ENCODE assay signal across 10 mouse cellular contexts in genomic region chr7:134287570-134288222, GRCm38 (mm10). TPM values are rescaled to one million over a fixed set of nuclear protein-coding genes. Genes with fewer than 3 reads are reported as not detected.
DNase-seq lines count a peak whose midpoint lies in the region; ATAC-seq and TF ChIP-seq lines count a peak whose summit lies in the region.
"Had no signal": no experiment of that assay in that cellular context is flagged by ENCODE, and none has a peak within 500 bp of the region (broad histone marks: within the 10 kb centered on the region; RNA-seq: fewer than 3 reads in every experiment).

No protein-coding gene starts in this region.

- TF ChIP-seq CTCF in C2C12 (IDR thresholded peaks at IDR 0.05; ENCODE audit: control insufficient read depth, insufficient read depth, insufficient read length), result no peak

- H3K4me1 ChIP-seq in heart, embryonic 14.5 days (ENCODE audit: control insufficient read depth in 2 of 2, insufficient read depth in 2 of 2, low read length in 2 of 2), result peaks cover 8 to 10% of the 10 kb centered on the region in 2 experiments; a peak in 3 of 4 replicates
- H3K4me1 ChIP-seq in limb, embryonic 15.5 days, result peaks cover 32% of the 10 kb centered on the region
- H3K4me1 ChIP-seq: liver, embryonic 15.5 days had no signal

- DNase-seq in 3T3-L1 (ENCODE audit: low read depth, low spot score), result peak; percentile 93
- no peak for DNase-seq in cerebellum, adult 18-20 months
- no peak for DNase-seq in gastrocnemius, postnatal 14 days
- no peak for DNase-seq in testis, postnatal 10 days (ENCODE audit: low spot score)
- DNase-seq: right cerebral cortex, postnatal 14 days had no signal

- no peak overlapping the region for H3K9ac ChIP-seq in heart, embryonic 14.5 days (ENCODE audit: low read length)
- no peak overlapping the region for H3K9ac ChIP-seq in limb, embryonic 15.5 days
- H3K9ac ChIP-seq: liver, embryonic 15.5 days had no signal

- ATAC-seq in heart, embryonic 14.5 days (ENCODE audit: insufficient number of reproducible peaks, insufficient read depth, low FRiP score, low read depth), result peak; percentile 79
- no peak for ATAC-seq in limb, embryonic 15.5 days (ENCODE audit: insufficient number of reproducible peaks, low FRiP score, low TSS enrichment, low read depth)

- intact Hi-C loops in gastrocnemius, postnatal 14 days (cut with DNase I; ENCODE audit: low total_unique reads), result no loop called here

- H3ac ChIP-seq in C2C12 (ENCODE audit: control insufficient read depth, insufficient read length, low read depth), result no peak overlapping the region

- no peaks in the 10 kb centered on the region for H3K36me3 ChIP-seq in C2C12 (ENCODE audit: control insufficient read depth, insufficient read depth)
- H3K36me3 ChIP-seq in heart, embryonic 14.5 days (ENCODE audit: control insufficient read depth, insufficient read depth, low read length), result no peaks in the 10 kb centered on the region
- H3K36me3 ChIP-seq in limb, embryonic 15.5 days, result no peaks in the 10 kb centered on the region
- H3K36me3 ChIP-seq: liver, embryonic 15.5 days had no signal

- H3K79me2 ChIP-seq in C2C12 (ENCODE audit: control insufficient read depth, insufficient read depth), result no peaks in the 10 kb centered on the region

- H3K79me3 ChIP-seq in C2C12 (ENCODE audit: low read depth), result no peaks in the 10 kb centered on the region

- H3K9me3 ChIP-seq in heart, embryonic 14.5 days (ENCODE audit: control insufficient read depth, low read length), result no peaks in the 10 kb centered on the region
- H3K9me3 ChIP-seq in limb, embryonic 15.5 days, result no peaks in the 10 kb centered on the region
- H3K9me3 ChIP-seq: liver, embryonic 15.5 days had no signal

- 31% methylated on average over 6 of the region's 6 CpGs for WGBS in heart, embryonic 14.5 days
- WGBS in limb, embryonic 15.5 days, result 31% methylated on average over 6 of the region's 6 CpGs

- H3K27me3 ChIP-seq in C2C12 (ENCODE audit: control insufficient read depth, insufficient read depth, insufficient read length), result no peaks in the 10 kb centered on the region
- H3K27me3 ChIP-seq in heart, embryonic 14.5 days (ENCODE audit: control insufficient read depth, insufficient read depth, low read length), result no peaks in the 10 kb centered on the region
- H3K27me3 ChIP-seq in limb, embryonic 15.5 days, result no peaks in the 10 kb centered on the region
- H3K27me3 ChIP-seq: liver, embryonic 15.5 days had no signal

- no peak overlapping the region for H3K4me2 ChIP-seq in heart, embryonic 14.5 days (ENCODE audit: low read length)
- no peak overlapping the region for H3K4me2 ChIP-seq in limb, embryonic 15.5 days
- H3K4me2 ChIP-seq: liver, embryonic 15.5 days had no signal

- peak overlapping the region; percentile 15 to 41; a peak in 1 of 4 replicates for H3K27ac ChIP-seq in heart, embryonic 14.5 days (replicated peaks in 1 of 2; ENCODE audit: control insufficient read depth in 1 of 2, insufficient read depth in 1 of 2, low read depth in 2 of 2, low read length in 2 of 2)
- 0 out of 2 replicates have a peak overlapping the region, but pooled peaks have one; percentile 14 for H3K27ac ChIP-seq in limb, embryonic 15.5 days
- H3K27ac ChIP-seq: heart, adult 2 months; liver, embryonic 15.5 days had no signal

- no peak overlapping the region for H3K4me3 ChIP-seq in C2C12 (ENCODE audit: insufficient read depth, poor library complexity, severe bottlenecking)
- H3K4me3 ChIP-seq in heart, embryonic 14.5 days (ENCODE audit: control insufficient read depth in 1 of 2, insufficient read depth in 1 of 2, low read depth in 1 of 2, low read length in 2 of 2), result no peak overlapping the region
- no peak overlapping the region for H3K4me3 ChIP-seq in limb, embryonic 15.5 days
- H3K4me3 ChIP-seq: heart, adult 2 months; liver, embryonic 15.5 days had no signal

TF ChIP-seq in C2C12, 6 proteins besides CTCF, POLR2A, EP300 and RAD21:
- peak; percentile 58 for TF ChIP-seq MYOD1 (IDR thresholded peaks at IDR 0.05; ENCODE audit: control insufficient read depth, insufficient read length, low read depth)
- peak; percentile 11 for TF ChIP-seq USF1 (IDR thresholded peaks at IDR 0.05; ENCODE audit: low read depth)
- no peak for TF ChIP-seq MAX (IDR thresholded peaks at IDR 0.05)
- TF ChIP-seq MYOG (IDR thresholded peaks at IDR 0.05; ENCODE audit: control insufficient read depth, extremely low read depth, insufficient read length), result no peak
- TF ChIP-seq FOSL1 (IDR thresholded peaks at IDR 0.05; ENCODE audit: insufficient read depth, low read length, poor library complexity, severe bottlenecking), result no peak
- no peak for TF ChIP-seq CEBPB (IDR thresholded peaks at IDR 0.05; ENCODE audit: low read depth)

RNA-seq across cellular contexts. Expression of gene Adam12, which starts 55.8 kb away (rescaled TPM):
- polyA plus RNA-seq in C2C12 (2012; fragmentation: generic; extraction: Trizol), result 14.7 TPM
- polyA plus RNA-seq in heart, embryonic 14.5 days (2014; fragmentation: Nextera tagmentation; extraction: Ambion mirVana), result 3.4 and 7.3 TPM in 2 replicates
- 8.1 and 9.3 TPM in 2 replicates for polyA plus RNA-seq in limb, embryonic 15.5 days (2015; fragmentation: Nextera tagmentation; extraction: Ambion mirVana)
- 1 to 10 TPM; 4.6 to 6.9 TPM for total RNA-seq in gastrocnemius, postnatal 14 days (2021)
